Mouse (Mus musculus): ENCODE results near the gene Cyp2d26. TPM values are rescaled to one million over a fixed set of nuclear protein-coding genes. Genes with fewer than 3 reads are reported as not detected.

Gene Cyp2d26
- not detected for total RNA-seq (2021)
- long read RNA-seq, experiment 1 = 0 reads
- long read RNA-seq, experiment 2 = 0 reads

GRCm38 (mm10) chr15:82794277-82794676, at the start of gene Cyp2d26:
Cyp2d26 (minus strand) TSS chr15:82794294.
- no peak for TF ChIP-seq CTCF (IDR thresholded peaks at IDR 0.05)
- H3K27ac ChIP-seq = no peak within 1 kb of the TSS
- no peak within 1 kb of the TSS for H3K4me3 ChIP-seq
- DNase-seq (ENCODE audit: extremely low spot score in 1 of 2, low spot score in 2 of 2) = no peak
- intact Hi-C loops (cut with DNase I) = no loop called here

- no peak overlapping the region for H3K27ac ChIP-seq
- no peak overlapping the region for H3K4me3 ChIP-seq
- DNase-seq (ENCODE audit: extremely low spot score in 1 of 2, low spot score in 2 of 2) = no peak
- intact Hi-C loops (cut with DNase I) = no loop called here
- no peak for TF ChIP-seq CTCF (IDR thresholded peaks at IDR 0.05)
Measured at GRCm38 (mm10) chr15:82839146-82839545, 45.1 kb upstream of the Cyp2d26 start.

GRCm38 (mm10) chr15:82829917-82830316, 35.8 kb upstream of the Cyp2d26 start:
- no peak for TF ChIP-seq CTCF (IDR thresholded peaks at IDR 0.05)
- H3K27ac ChIP-seq = no peak overlapping the region
- no peak overlapping the region for H3K4me3 ChIP-seq
- intact Hi-C loops (cut with DNase I) = loop anchor here (5.0 kb wide), 1 partner anchor 67 kb away; no protein-coding TSS in a partner anchor
- DNase-seq (ENCODE audit: extremely low spot score in 1 of 2, low spot score in 2 of 2) = no peak

GRCm38 (mm10) chr15:82825866-82826265, 31.8 kb upstream of the Cyp2d26 start:
- Histone ChIP-seq H3K27ac (no peak overlapping the region), H3K4me3 (no peak overlapping the region)
- intact Hi-C loops (cut with DNase I) = no loop called here
- DNase-seq (ENCODE audit: extremely low spot score in 1 of 2, low spot score in 2 of 2) = no peak
- TF ChIP-seq CTCF (IDR thresholded peaks at IDR 0.05) = no peak

GRCm38 (mm10) chr15:82822347-82822746, 28.3 kb upstream of the Cyp2d26 start:
- DNase-seq (ENCODE audit: extremely low spot score in 1 of 2, low spot score in 2 of 2) = no peak
- intact Hi-C loops (cut with DNase I) = no loop called here
- no peak; the same call in 1 of the 2 replicates for TF ChIP-seq CTCF (IDR thresholded peaks at IDR 0.05)
- Histone ChIP-seq H3K4me3 (no peak overlapping the region), H3K27ac (no peak overlapping the region)

GRCm38 (mm10) chr15:82821657-82822056, 27.6 kb upstream of the Cyp2d26 start:
- TF ChIP-seq CTCF (IDR thresholded peaks at IDR 0.05) = no peak
- intact Hi-C loops (cut with DNase I) = no loop called here

GRCm38 (mm10) chr15:82815296-82815695, 21.2 kb upstream of the Cyp2d26 start:
- DNase-seq (ENCODE audit: extremely low spot score in 1 of 2, low spot score in 2 of 2) = no peak
- intact Hi-C loops (cut with DNase I) = loop anchor here (5.0 kb wide), 1 partner anchor 82 kb away; no protein-coding TSS in a partner anchor
- Histone ChIP-seq H3K4me3 (no peak overlapping the region), H3K27ac (no peak overlapping the region)
- no peak for TF ChIP-seq CTCF (IDR thresholded peaks at IDR 0.05)

More at GRCm38 (mm10) chr15:82821657-82822056, 27.6 kb upstream of the Cyp2d26 start:
- Histone ChIP-seq H3K4me3 (no peak overlapping the region), H3K27ac (no peak overlapping the region)
- no peak for DNase-seq (ENCODE audit: extremely low spot score in 1 of 2, low spot score in 2 of 2)

GRCm38 (mm10) chr15:82814806-82815205, 20.7 kb upstream of the Cyp2d26 start:
- Histone ChIP-seq H3K27ac (no peak overlapping the region), H3K4me3 (no peak overlapping the region)
- TF ChIP-seq CTCF (IDR thresholded peaks at IDR 0.05) = peak; percentile 87
- DNase-seq (ENCODE audit: extremely low spot score in 1 of 2, low spot score in 2 of 2) = peak in 1 of 2 experiments; percentile 46
- intact Hi-C loops (cut with DNase I) = loop anchor here (5.0 kb wide), 1 partner anchor 82 kb away; no protein-coding TSS in a partner anchor

GRCm38 (mm10) chr15:82814321-82814720, 20.2 kb upstream of the Cyp2d26 start:
- no peak for TF ChIP-seq CTCF (IDR thresholded peaks at IDR 0.05)
- H3K27ac ChIP-seq = no peak overlapping the region
- intact Hi-C loops (cut with DNase I) = no loop called here
- no peak overlapping the region for H3K4me3 ChIP-seq
- DNase-seq (ENCODE audit: extremely low spot score in 1 of 2, low spot score in 2 of 2) = no peak

GRCm38 (mm10) chr15:82810556-82810955, 16.5 kb upstream of the Cyp2d26 start:
- TF ChIP-seq CTCF (IDR thresholded peaks at IDR 0.05) = no peak
- DNase-seq (ENCODE audit: extremely low spot score in 1 of 2, low spot score in 2 of 2) = no peak
- no peak overlapping the region for H3K4me3 ChIP-seq
- H3K27ac ChIP-seq = no peak overlapping the region
- intact Hi-C loops (cut with DNase I) = no loop called here

- DNase-seq (ENCODE audit: extremely low spot score in 1 of 2, low spot score in 2 of 2) = no peak
- no peak overlapping the region for H3K4me3 ChIP-seq
- H3K27ac ChIP-seq = no peak overlapping the region
- intact Hi-C loops (cut with DNase I) = loop anchor here (10.0 kb wide), 2 partner anchors 515 to 705 kb away; partner anchors contain the start of genes Ttll1 and Wbp2nl
- no peak for TF ChIP-seq CTCF (IDR thresholded peaks at IDR 0.05)
Measured at GRCm38 (mm10) chr15:82809511-82809910, 15.4 kb upstream of the Cyp2d26 start.

- no peak for TF ChIP-seq CTCF (IDR thresholded peaks at IDR 0.05)
- no peak overlapping the region for H3K4me3 ChIP-seq
- DNase-seq (ENCODE audit: extremely low spot score in 1 of 2, low spot score in 2 of 2) = no peak
- intact Hi-C loops (cut with DNase I) = loop anchor here (10.0 kb wide), 2 partner anchors 512 to 708 kb away; partner anchors contain the start of genes Ttll1 and Wbp2nl
- H3K27ac ChIP-seq = no peak overlapping the region
Measured at GRCm38 (mm10) chr15:82806969-82807763, 13.1 kb upstream of the Cyp2d26 start.

Data from left cerebral cortex, adult 2 months (tissue).